Mouse (Mus musculus) lung, postnatal 0 days (tissue): ENCODE data around the gene Aknad1. TPM values are rescaled to one million over a fixed set of nuclear protein-coding genes. Genes with fewer than 3 reads are reported as not detected.
A peak's percentile ranks its signal among the peaks of the same experiment; 100 is the strongest.

Source experiments
- ATAC-seq: fragments of 200-750 bp; cut with Nextera tagmentation; 2 replicates; pipeline ENCODE4 v1.8.0; 2017; ENCODE audit warnings: moderate library complexity
- DNase-seq: peaks from one replicate; pipeline ENCODE4 v3.0.0-alpha.2; 2016; ENCODE audit warnings: low spot score
- H3K27ac ChIP-seq: fragments of 300-500 bp; sonication (generic); 2 replicates; pipeline ENCODE4 v1.5.1; 2014; ENCODE audit warnings: antibody characterized with exemption, mild to moderate bottlenecking, low read length, mixed read lengths
- H3K27me3 ChIP-seq: fragments of 300-500 bp; sonication (generic); replicated peaks from 2 replicates; pipeline ENCODE4 v1.6.1; 2014; ENCODE audit warnings: low read length, mixed read lengths; ENCODE audit not compliant: insufficient read depth
- H3K36me3 ChIP-seq: fragments of 300-500 bp; sonication (generic); 2 replicates; pipeline ENCODE4 v1.6.1; 2014; ENCODE audit warnings: low read length, mixed read lengths; ENCODE audit not compliant: insufficient read depth
- H3K4me1 ChIP-seq: fragments of 300-500 bp; sonication (generic); 2 replicates; pipeline ENCODE4 v1.6.1; 2014; ENCODE audit warnings: antibody characterized with exemption, low read depth, low read length, mixed read lengths; ENCODE audit not compliant: insufficient read depth
- H3K4me2 ChIP-seq: fragments of 300-500 bp; sonication (generic); replicated peaks from 2 replicates; pipeline ENCODE4 v1.6.1; 2014; ENCODE audit warnings: low read depth, mild to moderate bottlenecking, low read length, moderate library complexity, mixed read lengths
- H3K4me3 ChIP-seq: fragments of 300-500 bp; sonication (generic); 2 replicates; pipeline ENCODE4 v1.5.1; 2014; ENCODE audit warnings: low read depth, low read length
- H3K9ac ChIP-seq: fragments of 300-500 bp; sonication (generic); replicated peaks from 2 replicates; pipeline ENCODE4 v1.6.1; 2014; ENCODE audit warnings: low read depth, mild to moderate bottlenecking
- H3K9me3 ChIP-seq: fragments of 300-500 bp; sonication (generic); 2 replicates; pipeline ENCODE4 v1.6.1; 2016; ENCODE audit warnings: low read length, mixed read lengths
- CTCF ChIP-seq: IDR thresholded peaks from 2 replicates; pipeline ENCODE4 v1.5.1; 2016; ENCODE audit warnings: antibody characterized with exemption, mild to moderate bottlenecking
- EP300 ChIP-seq: IDR thresholded peaks from 2 replicates; pipeline ENCODE4 v1.6.1; 2016; ENCODE audit warnings: antibody characterized with exemption, mild to moderate bottlenecking, control low read depth
- WGBS: fragments of 180-500 bp; shearing (Covaris S2); extraction: QIAGEN DNeasy Blood & Tissue Kit; methylation state at CpG from one replicate; pipeline ENCODE4 v1.1.7; 2014; 5-methylcytosine and 5-hydroxymethylcytosine counted together
- polyA plus RNA-seq: library from polyadenylated mRNA; unstranded; fragments of >200 nt; fragmentation: Nextera tagmentation; extraction: Ambion mirVana; gene quantifications from 2 replicates; pipeline ENCODE4 v1.2.1, GENCODE M21; 2015

Gene Aknad1
- polyA plus RNA-seq, 1 experiment from 2014 or later = 0.21 TPM

DNA sequence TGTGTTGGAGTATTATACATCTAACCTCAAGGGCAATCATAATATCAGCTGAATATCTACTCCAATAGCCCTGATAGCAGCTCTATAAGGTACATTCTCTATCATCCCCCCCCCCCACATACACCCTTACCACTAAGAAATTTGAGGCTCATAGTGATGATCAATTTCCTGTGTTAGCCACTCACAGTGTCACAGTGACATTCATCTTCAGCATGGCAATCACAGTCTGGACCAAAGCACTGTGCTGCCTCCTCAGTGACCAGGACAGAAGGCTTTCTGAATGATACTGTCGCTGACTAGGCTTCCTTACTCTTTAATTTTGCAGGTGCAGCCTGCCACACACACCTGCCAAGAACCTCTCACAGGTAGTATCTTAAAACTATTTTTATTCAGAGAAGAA lies 16.7 kb downstream of the Aknad1 start:
- TF ChIP-seq CTCF = no peak
- no peak for TF ChIP-seq EP300
- H3K4me2 ChIP-seq = no peak overlapping the region
- no peak overlapping the region for H3K27ac ChIP-seq
- no peak overlapping the region for H3K9ac ChIP-seq
- no peaks in the 10 kb centered on the region for H3K36me3 ChIP-seq
- 80% methylated on average over 1 of the region's 1 CpGs for WGBS
- no peak overlapping the region for H3K4me3 ChIP-seq
- ATAC-seq (no peak), DNase-seq (no peak)
- 0 out of 2 replicates have a peak, but pooled peaks cover 4% of the 10 kb centered on the region for H3K27me3 ChIP-seq
- H3K4me1 ChIP-seq = no peaks in the 10 kb centered on the region
- H3K9me3 ChIP-seq = no peaks in the 10 kb centered on the region

DNA sequence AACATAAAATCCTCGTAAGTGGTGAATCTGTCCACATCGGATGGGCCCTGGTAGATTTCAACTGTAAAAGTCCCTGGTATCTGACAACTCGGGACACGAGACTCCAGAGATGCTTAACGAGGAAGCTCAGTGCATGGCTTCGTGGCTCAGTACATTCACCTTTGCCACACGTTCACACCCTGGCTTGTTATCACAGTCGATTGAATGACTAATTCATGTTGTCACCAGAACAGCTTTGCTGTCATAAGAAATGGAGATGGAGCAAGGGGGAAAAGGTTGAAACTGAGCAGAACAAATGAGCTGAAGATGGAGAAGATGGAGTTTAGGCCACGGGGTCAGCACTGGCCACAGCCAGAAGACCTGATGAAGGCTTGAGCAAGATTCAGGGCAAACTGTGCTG lies 18.1 kb downstream of the Aknad1 start:
- TF ChIP-seq EP300 (no peak), CTCF (no peak)
- no peak for ATAC-seq
- Histone ChIP-seq H3K27me3 (0 out of 2 replicates have a peak, but pooled peaks cover 4% of the 10 kb centered on the region), H3K9me3 (no peaks in the 10 kb centered on the region), H3K4me3 (no peak overlapping the region), H3K4me1 (no peaks in the 10 kb centered on the region), H3K36me3 (no peaks in the 10 kb centered on the region), H3K4me2 (no peak overlapping the region), H3K27ac (no peak overlapping the region), H3K9ac (no peak overlapping the region)
- 75% methylated on average over 9 of the region's 9 CpGs for WGBS
- no peak for DNase-seq

DNA sequence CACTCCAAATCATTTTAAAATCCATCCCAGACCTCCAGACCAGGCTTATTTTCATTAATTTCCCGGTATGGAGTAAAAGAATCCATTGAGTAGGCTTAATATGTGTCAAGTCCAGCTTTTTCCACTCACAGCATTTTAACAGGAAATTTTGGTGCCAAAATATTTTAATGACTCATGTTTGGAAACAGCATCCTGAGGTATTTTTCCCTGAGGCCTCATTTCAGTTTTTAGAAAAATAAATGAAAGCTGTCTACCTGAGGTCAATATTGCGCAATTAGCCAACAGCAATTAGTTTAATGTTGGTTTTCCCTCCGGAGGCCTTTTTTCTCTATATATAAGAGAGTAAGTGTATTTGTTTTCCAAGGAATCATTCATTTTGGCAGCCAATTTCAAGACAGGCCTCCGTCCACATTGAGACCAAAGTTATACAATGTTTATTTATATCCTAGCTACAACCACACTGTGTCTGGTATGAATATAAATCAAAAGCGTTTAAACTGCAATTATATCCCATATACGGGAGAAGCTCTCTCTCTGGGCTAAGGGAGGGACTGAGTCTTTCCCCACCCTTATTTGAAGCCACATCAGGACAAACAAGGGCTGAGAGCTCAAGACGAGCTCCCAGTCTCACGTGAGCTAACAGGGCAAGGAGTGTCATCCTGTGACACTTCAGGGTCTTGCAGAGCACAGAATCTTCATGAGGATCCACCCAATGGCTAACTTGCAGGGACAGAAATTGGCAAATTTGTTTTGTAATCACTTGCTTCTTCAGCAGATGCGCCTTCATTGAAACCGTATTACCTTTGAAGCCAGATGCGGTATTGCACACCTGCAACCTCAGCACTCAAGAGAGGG lies 20.3 kb downstream of the Aknad1 start:
- 52% methylated on average over 11 of the region's 11 CpGs for WGBS
- H3K9me3 ChIP-seq = no peaks in the 10 kb centered on the region
- no peaks in the 10 kb centered on the region for H3K36me3 ChIP-seq
- H3K4me2 ChIP-seq = no peak overlapping the region
- no peak overlapping the region for H3K4me3 ChIP-seq
- no peak overlapping the region for H3K9ac ChIP-seq
- peaks cover 10% of the 10 kb centered on the region for H3K4me1 ChIP-seq
- DNase-seq (peak; percentile 75), ATAC-seq (peak; percentile 72)
- H3K27ac ChIP-seq = no peak overlapping the region
- H3K27me3 ChIP-seq = 0 out of 2 replicates have a peak, but pooled peaks cover 4% of the 10 kb centered on the region
- TF ChIP-seq EP300 = peak; percentile 60
- TF ChIP-seq CTCF = no peak

DNA sequence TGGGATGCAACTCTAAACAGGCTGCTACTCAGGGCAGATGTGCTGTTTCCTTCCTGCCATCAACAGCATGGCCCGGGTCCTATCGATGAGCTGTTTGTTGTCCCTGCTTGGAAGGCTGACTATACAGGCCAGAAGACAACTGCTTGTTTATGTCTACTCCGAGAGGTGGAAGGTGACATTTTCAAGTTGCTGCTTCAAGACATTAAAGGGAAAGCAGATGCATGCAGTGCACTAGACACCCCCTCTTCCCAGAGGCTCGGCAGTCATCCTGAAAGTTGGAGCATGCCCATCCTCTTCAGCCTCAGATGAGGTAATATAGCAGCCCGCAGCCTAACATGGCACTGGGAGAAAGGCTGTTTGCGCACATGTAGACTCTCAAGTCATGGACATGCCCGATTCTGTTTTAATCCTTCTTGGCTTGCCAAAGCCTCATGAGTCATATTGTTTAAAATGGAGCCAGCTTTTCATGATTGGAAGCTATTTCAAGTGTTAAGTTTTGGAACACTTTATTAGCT lies 23.2 kb downstream of the Aknad1 start:
- DNase-seq = peak; percentile 78
- Histone ChIP-seq H3K4me2 (no peak overlapping the region), H3K4me1 (peaks cover 14% of the 10 kb centered on the region), H3K36me3 (no peaks in the 10 kb centered on the region), H3K9ac (no peak overlapping the region), H3K27ac (no peak overlapping the region), H3K27me3 (peaks cover 4% of the 10 kb centered on the region; the same call in 1 of the 2 replicates), H3K9me3 (no peaks in the 10 kb centered on the region), H3K4me3 (no peak overlapping the region)
- peak; percentile 81 for ATAC-seq
- 42% methylated on average over 7 of the region's 7 CpGs for WGBS
- TF ChIP-seq CTCF = no peak
- no peak for TF ChIP-seq EP300

DNA sequence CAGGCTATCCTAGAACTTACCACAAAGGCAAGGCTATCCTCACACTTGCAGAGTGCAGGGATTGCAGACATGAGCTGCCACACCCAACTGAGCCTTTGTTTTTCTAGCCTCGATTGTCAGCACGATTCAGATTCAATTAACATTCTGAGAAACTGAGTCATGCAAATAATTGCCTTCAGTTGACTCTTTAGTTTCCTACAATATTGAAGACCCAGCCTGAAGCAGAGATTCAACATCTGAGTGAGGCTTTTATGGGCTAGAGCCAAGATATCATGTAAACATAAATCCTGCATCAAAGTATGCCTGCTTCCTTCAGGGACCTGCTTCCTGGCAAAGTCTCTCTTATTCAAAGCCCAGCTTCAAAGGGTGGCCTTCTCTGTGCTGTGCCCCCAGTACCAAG lies 24.2 kb downstream of the Aknad1 start:
- Histone ChIP-seq H3K9me3 (no peaks in the 10 kb centered on the region), H3K36me3 (no peaks in the 10 kb centered on the region), H3K4me3 (no peak overlapping the region), H3K4me2 (no peak overlapping the region), H3K27me3 (no peaks in the 10 kb centered on the region; the same call in 1 of the 2 replicates), H3K4me1 (peaks cover 14% of the 10 kb centered on the region), H3K27ac (no peak overlapping the region), H3K9ac (no peak overlapping the region)
- ATAC-seq = no peak
- DNase-seq = no peak
- TF ChIP-seq EP300 (no peak), CTCF (no peak)
- 37% methylated on average over 2 of the region's 2 CpGs for WGBS

DNA sequence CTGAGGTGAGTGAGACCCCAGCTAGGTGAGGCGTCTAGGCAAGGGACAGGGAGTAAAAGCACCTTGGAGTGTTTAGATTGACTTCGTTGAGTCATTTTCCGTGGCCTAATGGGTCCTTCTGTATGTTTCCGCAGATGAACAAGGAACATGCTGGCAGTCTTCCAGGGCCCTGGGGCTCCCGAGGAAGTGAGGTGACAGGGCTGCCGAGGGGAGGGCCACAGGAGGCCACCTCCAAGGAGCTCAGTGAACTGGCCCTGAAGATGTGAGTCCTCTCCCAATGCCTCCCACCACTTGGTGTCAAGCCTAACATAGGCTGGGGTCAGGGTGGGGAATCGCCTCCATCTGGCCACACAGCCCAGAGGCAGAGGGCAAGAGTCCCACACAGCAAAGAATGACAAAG lies 25.5 kb downstream of the Aknad1 start:
- no peaks in the 10 kb centered on the region; the same call in 1 of the 2 replicates for H3K27me3 ChIP-seq
- H3K4me1 ChIP-seq = peaks cover 14% of the 10 kb centered on the region
- no peak for TF ChIP-seq CTCF
- no peak for TF ChIP-seq EP300
- no peaks in the 10 kb centered on the region for H3K9me3 ChIP-seq
- 14% methylated on average over 7 of the region's 7 CpGs for WGBS
- H3K27ac ChIP-seq = no peak overlapping the region
- H3K9ac ChIP-seq = no peak overlapping the region
- ATAC-seq = no peak
- no peaks in the 10 kb centered on the region for H3K36me3 ChIP-seq
- no peak overlapping the region for H3K4me2 ChIP-seq
- no peak overlapping the region for H3K4me3 ChIP-seq
- DNase-seq = no peak
